Mouse (Mus musculus) brain, embryonic 14.5 days (tissue): Measurements from ENCODE around the gene Nfam1. TPM values are rescaled to one million over a fixed set of nuclear protein-coding genes. Genes with fewer than 3 reads are reported as not detected.
"Not testable (repeated sequence)": the region's sequence is repeated elsewhere in the genome, so short reads cannot be mapped to it uniquely, and the experiment has no call there.

Source experiments
- DNase-seq: peaks from one replicate; pipeline ENCODE4 v3.0.0-alpha.2; 2011; ENCODE audit warnings: low read depth
- CTCF ChIP-seq: fragments of 200-500 bp; IDR thresholded peaks from 2 replicates; pipeline ENCODE4 v1.5.1; 2012; ENCODE audit warnings: inconsistent platforms, mild to moderate bottlenecking, moderate library complexity, borderline replicate concordance; ENCODE audit not compliant: insufficient read depth, insufficient read length; ENCODE audit errors: extremely low read depth
- POLR2A ChIP-seq: fragments of 200-500 bp; IDR thresholded peaks from 2 replicates; pipeline ENCODE4 v1.6.1; 2012; ENCODE audit warnings: mild to moderate bottlenecking, inconsistent platforms, borderline replicate concordance; ENCODE audit not compliant: poor library complexity, insufficient read depth, insufficient read length, severe bottlenecking; ENCODE audit errors: extremely low read depth
- polyA plus RNA-seq: library from polyadenylated mRNA; depleted of rRNA; stranded (reverse); fragments of >200 nt; gene quantifications from 2 replicates; pipeline ENCODE4 v1.2.3, GENCODE M21; 2012; rRNA removed

The Nfam1 gene
- 1.7 and 2.1 TPM in 2 replicates for polyA plus RNA-seq

GRCm38 (mm10) chr15:83032981-83033541 is at the start of gene Nfam1:
Gene Nfam1 (minus strand): TSS chr15:83033306.
- TF ChIP-seq POLR2A (no peak), CTCF (no peak)
- peak; percentile 75 for DNase-seq

- DNase-seq: no peak
- TF ChIP-seq CTCF (no peak), POLR2A (no peak)
Observed at GRCm38 (mm10) chr15:83075607-83076525, 42.8 kb upstream of the Nfam1 start.

- no peak for DNase-seq
- TF ChIP-seq CTCF (no peak), POLR2A (no peak)
Observed at GRCm38 (mm10) chr15:83074179-83074578, 41.1 kb upstream of the Nfam1 start.

- no peak for DNase-seq
- no peak for TF ChIP-seq POLR2A
- no peak for TF ChIP-seq CTCF
Observed at GRCm38 (mm10) chr15:83071752-83072151, 38.6 kb upstream of the Nfam1 start.

GRCm38 (mm10) chr15:83070942-83071341 is 37.8 kb upstream of the Nfam1 start:
- DNase-seq: peak; percentile 81
- TF ChIP-seq CTCF (no peak), POLR2A (no peak)

- no peak for DNase-seq
- TF ChIP-seq POLR2A (no peak), CTCF (no peak)
Observed at GRCm38 (mm10) chr15:83068270-83068669, 35.2 kb upstream of the Nfam1 start.

GRCm38 (mm10) chr15:83065543-83065942 is 32.4 kb upstream of the Nfam1 start:
- TF ChIP-seq POLR2A (no peak), CTCF (no peak)
- peak; percentile 82 for DNase-seq

GRCm38 (mm10) chr15:83062582-83062981 is 29.5 kb upstream of the Nfam1 start:
- not testable (repeated sequence) for DNase-seq

GRCm38 (mm10) chr15:83061689-83062088 is 28.6 kb upstream of the Nfam1 start:
- TF ChIP-seq CTCF (no peak), POLR2A (no peak)
- no peak for DNase-seq

GRCm38 (mm10) chr15:83059233-83059660 is 26.1 kb upstream of the Nfam1 start:
- peak; percentile 84 for DNase-seq
- no peak for TF ChIP-seq POLR2A
- no peak for TF ChIP-seq CTCF

- TF ChIP-seq POLR2A (no peak), CTCF (peak; percentile 32; the same call in 1 of the 2 replicates)
- DNase-seq: no peak
Observed at GRCm38 (mm10) chr15:83057533-83057932, 24.4 kb upstream of the Nfam1 start.

GRCm38 (mm10) chr15:83056378-83057083 is 23.4 kb upstream of the Nfam1 start:
- TF ChIP-seq POLR2A: peak; percentile 8; the same call in 1 of the 2 replicates
- TF ChIP-seq CTCF: no peak
- DNase-seq: peak; percentile 87

- no peak for TF ChIP-seq POLR2A
- no peak for TF ChIP-seq CTCF
- DNase-seq: peak; percentile 51
Observed at GRCm38 (mm10) chr15:83055569-83055968, 22.5 kb upstream of the Nfam1 start.
